Mouse (Mus musculus): ENCODE results near the gene Ehmt1.
A peak's percentile ranks its signal among the peaks of the same experiment; 100 is the strongest.
"Not testable (repeated sequence)": the region's sequence is repeated elsewhere in the genome, so short reads cannot be mapped to it uniquely, and the experiment has no call there.

Gene Ehmt1

GRCm38 (mm10) chr2:24918930-24919838 is at the start of gene Ehmt1:
TSS of gene Ehmt1 (minus strand) at chr2:24919614.
- peak; percentile 92 for DNase-seq (ENCODE audit: low read depth, low spot score)

- peak; percentile 86 for DNase-seq (ENCODE audit: low read depth, low spot score)
Measured at GRCm38 (mm10) chr2:24962304-24963000, 43.0 kb upstream of the Ehmt1 start, which contains the start of gene Dph7. TSS of gene Dph7 (plus strand) at chr2:24962400.

- DNase-seq (ENCODE audit: low read depth, low spot score): no peak
Measured at GRCm38 (mm10) chr2:24960910-24961309, 41.5 kb upstream of the Ehmt1 start.

- DNase-seq (ENCODE audit: low read depth, low spot score): no peak
Measured at GRCm38 (mm10) chr2:24952537-24953055, 33.2 kb upstream of the Ehmt1 start.

- no peak for DNase-seq (ENCODE audit: low read depth, low spot score)
Measured at GRCm38 (mm10) chr2:24950189-24950535, 30.7 kb upstream of the Ehmt1 start.

- DNase-seq (ENCODE audit: low read depth, low spot score): peak; percentile 96
Measured at GRCm38 (mm10) chr2:24949421-24950188, 30.2 kb upstream of the Ehmt1 start, which contains the start of gene Zmynd19. TSS of gene Zmynd19 (plus strand) at chr2:24949792.

- not testable (repeated sequence) for DNase-seq (ENCODE audit: low read depth, low spot score)
Measured at GRCm38 (mm10) chr2:24944304-24944703, 24.9 kb upstream of the Ehmt1 start.

- no peak for DNase-seq (ENCODE audit: low read depth, low spot score)
Measured at GRCm38 (mm10) chr2:24942092-24942491, 22.7 kb upstream of the Ehmt1 start.

- DNase-seq (ENCODE audit: low read depth, low spot score): peak; percentile 96
Measured at GRCm38 (mm10) chr2:24935057-24935796, 15.8 kb upstream of the Ehmt1 start, which contains the start of gene Arrdc1. TSS of gene Arrdc1 (minus strand) at chr2:24935252.

GRCm38 (mm10) chr2:24934441-24934963 is 15.1 kb upstream of the Ehmt1 start:
- DNase-seq (ENCODE audit: low read depth, low spot score): no peak

GRCm38 (mm10) chr2:24929593-24929992 is 10.2 kb upstream of the Ehmt1 start:
- DNase-seq (ENCODE audit: low read depth, low spot score): no peak

GRCm38 (mm10) chr2:24929119-24929518 is 9.7 kb upstream of the Ehmt1 start:
- DNase-seq (ENCODE audit: low read depth, low spot score): no peak

- no peak for DNase-seq (ENCODE audit: low read depth, low spot score)
Measured at GRCm38 (mm10) chr2:24927810-24928479, 8.5 kb upstream of the Ehmt1 start.

GRCm38 (mm10) chr2:24926965-24927358 is 7.5 kb upstream of the Ehmt1 start:
- no peak for DNase-seq (ENCODE audit: low read depth, low spot score)

GRCm38 (mm10) chr2:24926345-24926964 is 7.0 kb upstream of the Ehmt1 start:
- no peak for DNase-seq (ENCODE audit: low read depth, low spot score)

- DNase-seq (ENCODE audit: low read depth, low spot score): no peak
Measured at GRCm38 (mm10) chr2:24925284-24925683, 5.9 kb upstream of the Ehmt1 start.

- DNase-seq (ENCODE audit: low read depth, low spot score): no peak
Measured at GRCm38 (mm10) chr2:24923561-24923960, 4.1 kb upstream of the Ehmt1 start.

- no peak for DNase-seq (ENCODE audit: low read depth, low spot score)
Measured at GRCm38 (mm10) chr2:24919839-24920175, 393 bp upstream of the Ehmt1 start.

- DNase-seq (ENCODE audit: low read depth, low spot score): no peak
Measured at GRCm38 (mm10) chr2:24914762-24915161, 4.7 kb downstream of the Ehmt1 start.

- no peak for DNase-seq (ENCODE audit: low read depth, low spot score)
Measured at GRCm38 (mm10) chr2:24912589-24912988, 6.8 kb downstream of the Ehmt1 start.
